Mouse (Mus musculus) hindlimb bud, embryonic 11.5 days (tissue): ENCODE results near the gene Cacna1d.

ENCODE experiments used
- DNase-seq: peaks from one replicate; pipeline ENCODE4 v3.0.0-alpha.2; 2012; ENCODE audit warnings: low read depth, low spot score; ENCODE audit errors: extremely low spot score

The Cacna1d gene

DNA sequence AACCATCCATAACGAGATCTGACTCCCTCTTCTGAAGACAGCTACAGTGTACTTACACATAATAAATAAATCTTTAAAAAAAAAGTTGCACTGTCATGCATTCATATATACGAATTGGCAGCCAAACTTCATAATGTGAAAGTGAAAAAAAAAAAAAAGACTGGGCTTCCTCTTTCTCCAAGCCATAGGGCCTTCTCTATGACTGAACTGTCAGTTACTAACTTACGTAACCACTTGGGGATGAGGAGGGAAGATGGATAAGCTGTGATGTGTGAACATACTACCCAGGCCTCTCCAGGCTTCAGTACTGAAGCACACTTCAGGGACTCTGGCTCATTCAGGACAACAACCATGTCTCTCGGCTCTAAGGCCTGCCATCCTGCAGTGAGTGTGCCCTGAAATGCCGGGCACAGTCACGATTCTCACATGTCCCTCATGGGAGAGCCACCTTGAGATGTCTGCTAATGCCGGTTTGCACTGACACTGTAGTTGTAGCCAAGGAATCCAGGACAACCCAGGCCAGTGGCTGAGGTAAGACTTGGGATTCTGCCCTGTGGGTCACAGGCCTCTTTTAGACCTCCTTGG is 447.8 kb downstream of the Cacna1d start:
- no peak for DNase-seq

DNA sequence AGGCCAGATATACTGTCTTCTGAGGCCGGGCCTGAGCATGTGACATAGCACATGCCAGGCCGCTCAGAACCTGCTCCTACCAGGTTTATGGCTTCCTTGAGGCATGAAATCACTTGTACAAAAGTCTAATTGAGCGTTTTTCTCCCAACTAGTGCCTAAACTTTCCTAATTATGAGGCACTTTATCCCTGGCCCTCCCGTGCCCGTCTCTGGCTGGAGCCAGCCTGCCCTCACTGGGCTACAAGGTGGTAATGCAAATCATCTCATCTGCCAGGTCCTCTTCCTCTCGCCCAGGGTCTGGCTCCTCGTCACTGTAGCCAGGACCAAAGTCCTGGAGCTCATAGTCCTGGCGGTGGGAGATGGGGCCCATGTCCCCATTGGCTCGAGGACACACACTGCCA is 449.4 kb downstream of the Cacna1d start:
- DNase-seq, result no peak

- DNase-seq, result no peak
These were observed 451.8 kb downstream of the Cacna1d start for GRCm38 (mm10) chr14:30039413-30039812.

DNA sequence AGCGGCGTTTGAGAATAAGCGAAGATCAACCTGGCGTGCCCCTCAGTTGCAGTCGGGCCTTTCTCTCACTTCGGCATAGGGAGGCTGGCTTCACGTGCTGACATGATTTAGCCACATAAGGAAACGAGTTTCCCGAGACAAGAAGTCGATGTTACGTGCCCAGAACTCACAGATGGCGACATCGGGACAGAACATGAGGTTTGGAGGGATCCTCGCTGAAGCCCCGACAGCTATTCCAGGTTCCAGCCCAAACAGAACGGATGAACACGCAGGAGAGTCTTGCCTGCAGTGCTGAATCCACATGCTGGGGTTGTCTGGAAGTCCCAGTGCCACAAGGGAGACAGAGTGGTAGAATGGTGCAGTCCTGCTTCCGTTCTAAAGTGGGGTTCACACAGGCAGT is 452.8 kb downstream of the Cacna1d start:
- DNase-seq, result no peak

DNA sequence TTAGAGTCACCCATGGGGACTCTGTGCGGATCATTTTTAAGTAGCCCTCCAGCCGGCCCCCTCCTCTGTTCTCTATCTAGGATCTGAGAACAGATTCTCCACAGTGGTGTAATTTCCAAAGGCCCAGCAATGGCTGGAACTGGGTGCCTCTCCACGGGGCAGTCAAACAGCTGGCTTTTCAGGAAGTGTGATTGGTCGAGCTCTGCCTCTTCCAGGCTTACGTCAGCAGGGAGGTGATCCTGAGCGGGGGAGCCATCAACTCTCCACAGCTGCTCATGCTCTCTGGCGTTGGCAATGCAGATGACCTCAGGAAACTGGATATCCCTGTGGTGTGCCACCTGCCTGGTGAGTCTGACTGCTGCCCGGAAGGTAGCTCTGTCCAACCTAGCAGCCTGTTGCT is 457.9 kb downstream of the Cacna1d start:
- no peak for DNase-seq

GRCm38 (mm10) chr14:30027378-30027777 is 463.9 kb downstream of the Cacna1d start:
- DNase-seq, result no peak

DNA sequence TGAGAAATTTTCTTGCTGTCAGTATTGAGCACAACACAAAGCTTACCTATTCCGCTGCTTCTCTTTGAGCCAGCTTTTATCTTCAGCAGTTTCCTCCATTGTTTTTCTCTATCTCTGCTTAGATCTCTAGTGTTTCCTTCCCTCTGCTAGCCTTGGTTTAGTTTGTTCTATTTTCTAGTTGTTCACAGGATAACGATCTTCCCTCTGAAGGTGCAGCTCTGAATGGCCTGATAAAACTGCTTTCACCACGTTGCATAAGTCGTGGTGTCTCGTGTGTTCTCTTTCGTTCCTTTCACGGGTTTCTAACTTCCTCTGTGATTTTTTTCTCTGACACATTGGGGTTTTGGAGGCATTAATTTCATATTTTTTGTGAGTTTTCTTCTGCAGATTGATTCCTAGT is 466.9 kb downstream of the Cacna1d start:
- no peak for DNase-seq

GRCm38 (mm10) chr14:30022471-30022870 is 468.8 kb downstream of the Cacna1d start:
- no peak for DNase-seq

DNA sequence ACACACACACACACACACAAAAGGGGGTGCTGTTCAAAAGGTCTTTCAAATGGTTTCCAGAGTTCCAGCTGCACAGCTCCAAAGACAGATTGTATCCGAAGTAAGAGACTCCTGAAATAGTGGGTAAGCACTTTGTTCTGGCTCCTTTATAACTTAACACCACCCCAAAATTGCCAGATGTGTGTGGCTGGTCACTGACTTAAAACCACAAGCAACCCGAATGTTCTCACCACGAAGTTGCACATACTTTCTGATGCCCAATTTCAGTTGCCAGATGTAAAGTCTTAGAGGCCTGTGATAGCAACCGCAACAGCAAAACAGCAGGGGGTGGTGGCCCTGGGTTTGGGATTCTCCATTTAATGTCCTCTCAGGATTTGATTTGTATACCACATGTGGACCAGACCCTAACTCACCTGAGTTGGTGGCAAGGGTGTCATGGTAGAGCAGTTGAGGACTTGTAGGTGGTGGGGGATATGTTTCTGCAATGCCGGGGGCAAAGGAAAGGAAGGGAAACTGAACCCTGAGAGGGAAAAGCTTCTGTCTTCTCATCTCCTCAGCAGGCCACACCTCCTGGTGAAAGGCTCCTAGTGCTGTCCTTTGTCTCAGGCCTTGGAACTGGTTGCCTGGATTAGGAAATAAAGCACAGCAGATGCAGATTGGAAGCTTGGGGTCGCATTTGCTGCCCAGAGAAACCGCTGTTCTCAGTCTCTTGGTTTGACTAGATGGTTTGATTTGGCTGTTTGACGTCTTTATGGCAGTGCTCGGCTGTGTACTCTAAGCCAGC is 471.3 kb downstream of the Cacna1d start:
- no peak for DNase-seq

DNA sequence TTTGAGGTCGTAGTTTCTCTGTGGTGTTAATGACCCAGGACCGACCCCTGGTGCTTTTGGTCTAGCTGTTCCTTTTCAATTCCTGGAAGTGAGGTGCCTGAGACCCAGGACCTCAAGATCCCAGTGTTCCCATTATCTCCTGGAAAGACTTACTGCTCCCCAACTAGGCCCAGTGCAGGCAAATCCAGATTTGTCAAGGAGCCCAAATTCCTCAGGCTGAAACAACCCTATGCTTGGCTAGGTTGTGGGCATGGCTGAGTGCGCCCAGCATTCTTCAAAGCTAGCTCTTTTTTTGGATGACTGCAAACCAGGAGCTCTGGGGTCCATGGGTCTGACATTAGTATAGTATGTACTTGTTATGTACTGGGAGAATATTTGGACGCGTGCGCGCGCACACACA is 471.9 kb downstream of the Cacna1d start:
- DNase-seq, result no peak

DNA sequence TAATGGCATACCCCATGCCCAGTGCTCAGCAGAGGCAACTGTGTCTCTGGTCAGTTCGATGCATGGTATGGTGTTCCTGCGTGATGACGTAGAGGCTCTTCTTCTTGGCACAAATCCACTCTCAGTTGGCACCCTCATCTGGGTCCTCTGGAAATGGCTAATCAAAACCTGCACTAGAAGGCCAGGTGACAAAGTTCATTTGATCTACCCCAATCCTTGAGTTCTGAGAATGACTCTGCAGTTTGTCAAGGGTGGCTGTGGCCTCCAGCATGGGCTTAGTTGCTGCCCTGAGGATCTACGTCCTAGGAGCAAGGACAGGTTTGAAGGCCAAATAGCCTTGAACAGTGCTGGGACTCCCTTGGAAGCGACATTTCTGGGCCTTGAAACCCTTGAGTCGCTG is 472.4 kb downstream of the Cacna1d start:
- no peak for DNase-seq

- no peak for DNase-seq
These were observed 472.8 kb downstream of the Cacna1d start for GRCm38 (mm10) chr14:30018463-30018801.

GRCm38 (mm10) chr14:30017794-30018462 is 473.3 kb downstream of the Cacna1d start:
- no peak for DNase-seq

- DNase-seq, result no peak
These were observed 474.6 kb downstream of the Cacna1d start for GRCm38 (mm10) chr14:30016666-30017065.

- no peak for DNase-seq
These were observed 476.2 kb downstream of the Cacna1d start for GRCm38 (mm10) chr14:30015008-30015407.

- DNase-seq, result no peak
These were observed 476.8 kb downstream of the Cacna1d start for GRCm38 (mm10) chr14:30014487-30014886.

DNA sequence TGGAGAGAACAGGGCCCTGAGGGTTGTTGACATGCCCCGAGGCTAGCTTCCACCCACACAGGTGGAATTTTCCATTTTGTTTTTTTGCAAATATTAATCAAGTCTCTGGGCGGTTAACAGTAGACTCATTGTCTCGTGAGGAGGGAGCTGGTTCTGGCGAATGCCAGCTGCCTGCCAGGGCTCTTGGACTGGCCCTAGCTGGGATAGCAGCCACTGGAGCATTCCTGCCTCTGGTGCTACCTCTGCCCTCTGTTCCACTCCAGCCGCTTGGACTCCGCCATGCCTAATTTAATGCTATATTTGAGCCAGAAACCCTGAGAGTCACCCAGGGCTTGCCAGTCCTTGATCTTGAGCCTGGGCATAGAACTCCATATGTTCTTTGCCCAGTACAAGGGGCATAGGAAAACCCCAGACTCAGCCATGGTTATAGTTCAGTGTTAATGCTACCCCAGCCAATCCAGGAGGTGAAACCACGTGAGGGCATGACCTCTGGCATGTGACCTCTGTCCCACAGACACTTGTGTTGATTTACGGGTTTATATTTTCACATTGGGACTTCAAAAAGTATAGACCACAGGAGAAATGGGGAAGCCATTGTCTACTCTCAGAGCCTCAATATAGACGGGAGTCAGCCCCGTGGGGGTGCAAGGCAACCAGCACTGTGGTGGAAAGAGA is 479.2 kb downstream of the Cacna1d start:
- DNase-seq, result no peak

DNA sequence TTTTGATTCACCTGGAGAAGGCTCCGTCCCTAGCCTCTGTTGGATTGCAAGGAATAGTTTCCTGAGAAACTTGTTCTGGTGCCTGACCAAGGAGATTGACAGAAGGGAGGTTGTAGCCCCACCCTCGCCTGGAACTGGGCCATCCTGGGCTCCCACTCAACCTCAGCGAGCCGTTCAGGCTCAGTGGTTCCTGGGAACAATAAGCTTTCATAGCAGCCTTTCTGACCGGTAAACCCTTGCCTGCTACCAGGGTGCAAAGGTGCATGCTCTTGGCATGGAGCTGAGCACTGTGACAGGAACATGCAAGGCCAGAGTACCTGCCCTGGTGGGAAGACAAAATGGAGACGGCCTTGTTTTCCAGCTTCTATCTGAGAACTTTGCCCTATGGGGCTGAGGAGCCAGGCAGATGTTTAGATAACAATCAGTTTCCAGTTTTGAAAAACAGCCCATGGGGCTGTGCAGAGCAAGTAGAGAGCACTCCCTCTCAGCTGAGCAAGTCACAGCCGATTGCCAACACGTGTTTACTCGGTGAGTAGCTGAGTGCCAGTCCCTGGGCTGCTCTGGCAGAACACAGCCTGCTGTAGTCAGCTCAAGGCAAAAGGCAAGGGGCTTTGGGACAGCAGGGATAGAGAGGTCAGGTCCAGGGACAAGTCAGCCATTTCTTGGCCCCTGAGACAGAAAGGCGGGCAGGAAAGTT is 481.2 kb downstream of the Cacna1d start:
- no peak for DNase-seq

- no peak for DNase-seq
These were observed 482.3 kb downstream of the Cacna1d start, which contains the start of the genes Il17rb and Chdh for GRCm38 (mm10) chr14:30008733-30009575. TSS of gene Il17rb (minus strand) at chr14:30008896. TSS of gene Chdh (plus strand) at chr14:30009023.

DNA sequence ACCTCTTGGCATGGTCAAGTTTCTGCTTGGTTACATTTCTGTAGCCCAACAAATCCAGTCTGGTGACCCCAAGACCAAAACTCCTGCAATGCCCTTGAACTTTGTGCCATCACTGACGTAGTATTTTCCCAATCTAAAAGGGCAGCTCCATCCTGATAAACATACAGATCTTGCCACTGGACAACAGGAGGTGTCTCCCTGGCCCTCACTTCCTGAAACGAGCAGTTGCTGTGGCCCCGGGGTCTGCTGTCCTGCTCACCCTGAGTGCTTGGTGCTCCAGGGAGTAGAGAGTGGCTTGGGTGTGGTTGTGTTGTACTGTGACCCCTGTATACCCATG is 491.8 kb downstream of the Cacna1d start:
- DNase-seq, result no peak
